Mouse (Mus musculus) megakaryocyte, embryonic 14.5 days (primary cell): Measurements from ENCODE around the gene Slc35e2.

ENCODE experiments used
- FLI1 ChIP-seq: IDR thresholded peaks from 2 replicates; pipeline ENCODE4 v1.6.1; 2012; ENCODE audit warnings: low read length, inconsistent platforms, mixed read lengths
- GATA1 ChIP-seq: IDR thresholded peaks from 3 replicates; pipeline ENCODE4 v1.6.1; 2012; ENCODE audit warnings: mixed read lengths, low read length, inconsistent platforms, borderline replicate concordance

DNA sequence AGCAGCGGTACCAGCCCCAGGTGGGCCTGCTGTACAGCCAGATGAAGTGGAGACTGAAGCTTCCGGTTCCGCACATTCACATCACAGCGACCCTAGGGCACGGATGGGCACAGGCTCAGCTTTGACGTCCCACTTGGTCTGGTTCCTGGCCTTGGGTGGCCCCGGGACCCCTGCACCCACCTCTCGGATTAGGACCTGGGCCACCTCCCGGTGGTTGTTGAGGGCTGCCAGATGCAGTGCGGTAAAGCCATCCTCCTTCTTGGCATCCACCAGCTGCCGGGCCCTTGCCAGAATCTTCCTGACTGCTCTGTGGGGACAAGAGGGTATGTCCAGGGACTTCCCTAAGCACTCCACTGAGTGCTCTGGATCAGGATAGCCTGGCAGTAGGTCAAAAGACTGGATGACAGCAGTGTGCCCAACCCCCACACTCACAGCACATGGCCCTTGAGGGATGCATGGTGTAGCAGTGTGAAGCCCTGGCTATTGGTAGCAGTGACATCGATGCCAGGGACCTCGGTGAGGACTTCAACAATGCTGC is 55.1 kb downstream of the Slc35e2 start:
- TF ChIP-seq GATA1, result no peak
- TF ChIP-seq FLI1, result no peak
